In genomic region chr11:24397710-24398109, GRCm38 (mm10) we compare ENCODE assay signal across 25 mouse cellular contexts.
"Had no signal": no experiment of that assay in that cellular context is flagged by ENCODE, and none has a peak within 500 bp of the region (broad histone marks: within the 10 kb centered on the region; RNA-seq: fewer than 3 reads in every experiment).

No protein-coding gene starts in this region.

- H3K4me2 ChIP-seq: heart, embryonic 11.5 days; heart, embryonic 13.5 days; heart, embryonic 15.5 days; hindbrain, embryonic 13.5 days; hindbrain, embryonic 15.5 days; kidney, embryonic 15.5 days; limb, embryonic 13.5 days; limb, embryonic 15.5 days; liver, embryonic 12.5 days had no signal

- DNase-seq: gastrocnemius, postnatal 14 days; gastrocnemius, postnatal 36 days; heart, adult 18-20 months; heart, postnatal 14 days; heart, postnatal 36 days; kidney, adult 11 months; kidney, adult 2 months; kidney, adult 9 months; kidney, postnatal 14 days; kidney, postnatal 36 days; layer of hippocampus, adult 9-11 months; layer of hippocampus, postnatal 36 days; left cerebral cortex, postnatal 4 days had no signal

- H3K4me3 ChIP-seq: heart, embryonic 13.5 days; heart, embryonic 15.5 days; hindbrain, embryonic 13.5 days; hindbrain, embryonic 15.5 days; kidney, embryonic 15.5 days; limb, embryonic 13.5 days; limb, embryonic 15.5 days; liver, embryonic 12.5 days had no signal

- H3K9me3 ChIP-seq: heart, embryonic 13.5 days; heart, embryonic 15.5 days; hindbrain, embryonic 13.5 days; hindbrain, embryonic 15.5 days; kidney, embryonic 15.5 days; limb, embryonic 13.5 days; limb, embryonic 15.5 days; liver, embryonic 12.5 days had no signal

- H3K27ac ChIP-seq: heart, embryonic 13.5 days; heart, embryonic 15.5 days; hindbrain, embryonic 13.5 days; hindbrain, embryonic 15.5 days; hindbrain, postnatal 0 days; kidney, embryonic 15.5 days; kidney, postnatal 0 days; limb, embryonic 13.5 days; limb, embryonic 15.5 days; liver, embryonic 12.5 days; liver, embryonic 14.5 days had no signal

- H3K9ac ChIP-seq: heart, embryonic 13.5 days; heart, embryonic 15.5 days; hindbrain, embryonic 13.5 days; hindbrain, embryonic 15.5 days; kidney, embryonic 15.5 days; limb, embryonic 13.5 days; limb, embryonic 15.5 days; liver, embryonic 12.5 days; liver, embryonic 14.5 days had no signal

- H3K36me3 ChIP-seq: heart, embryonic 13.5 days; heart, embryonic 15.5 days; hindbrain, embryonic 13.5 days; hindbrain, embryonic 15.5 days; kidney, embryonic 15.5 days; limb, embryonic 13.5 days; limb, embryonic 15.5 days; liver, embryonic 12.5 days had no signal

- ATAC-seq: hindbrain, postnatal 0 days; liver, embryonic 12.5 days had no signal

- H3K4me1 ChIP-seq: heart, embryonic 13.5 days; heart, embryonic 15.5 days; hindbrain, embryonic 13.5 days; hindbrain, embryonic 15.5 days; kidney, embryonic 15.5 days; limb, embryonic 15.5 days; liver, embryonic 12.5 days had no signal

- H3K27me3 ChIP-seq: heart, embryonic 13.5 days; heart, embryonic 15.5 days; hindbrain, embryonic 13.5 days; hindbrain, embryonic 15.5 days; kidney, embryonic 15.5 days; limb, embryonic 13.5 days; limb, embryonic 15.5 days; liver, embryonic 12.5 days had no signal
